Mouse (Mus musculus) spleen, postnatal 4 days (tissue): ENCODE results near the gene Pfdn6.
"Not testable (repeated sequence)": the region's sequence is repeated elsewhere in the genome, so short reads cannot be mapped to it uniquely, and the experiment has no call there.

Source experiments
- DNase-seq, 2 experiments: peaks; one replicate each; pipeline ENCODE4 v3.0.0; 2022; ENCODE audit warnings: low spot score in 2 of 2

The Pfdn6 gene

DNA sequence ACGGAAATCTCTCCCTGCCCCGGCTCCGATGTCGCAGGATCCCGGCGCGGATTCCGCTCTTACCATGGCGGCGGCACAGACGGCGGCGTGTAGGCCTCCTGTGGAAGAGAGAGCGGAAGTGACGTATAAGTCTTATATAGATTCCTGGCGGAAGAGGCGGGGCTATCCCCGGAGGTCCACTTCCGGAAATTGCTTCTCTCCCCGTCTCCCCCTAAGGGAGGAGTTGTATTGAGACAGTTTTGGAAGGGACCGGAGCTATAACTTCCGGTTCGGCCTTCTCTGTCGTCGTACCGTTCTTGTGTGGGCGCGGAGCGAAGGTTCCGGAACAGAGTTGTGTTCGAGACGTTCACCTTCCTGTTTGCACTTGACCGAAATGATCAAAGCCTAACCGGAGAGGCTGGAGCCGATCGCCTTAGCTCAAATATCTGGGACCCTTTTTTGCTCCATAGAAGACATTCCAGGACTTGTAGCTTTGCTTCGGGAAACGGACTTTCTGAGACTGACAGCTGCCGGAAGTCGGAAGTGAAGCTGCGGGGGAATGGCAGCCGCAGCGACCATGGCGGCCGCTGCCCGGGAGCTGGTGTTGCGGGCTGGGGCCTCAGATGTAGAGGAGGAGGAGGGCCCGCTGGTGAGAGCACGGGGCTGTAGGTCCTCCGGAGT, 15.5 kb upstream of the Pfdn6 start, which contains the start of the genes Vps52 and Rps18:
Gene Vps52, plus strand, starts transcription at position 258 of the 660 bp plus-strand sequence.
Gene Rps18, minus strand, starts transcription at position 447 of the 660 bp plus-strand sequence.
- peak; percentile 96 to 97 for DNase-seq

DNA sequence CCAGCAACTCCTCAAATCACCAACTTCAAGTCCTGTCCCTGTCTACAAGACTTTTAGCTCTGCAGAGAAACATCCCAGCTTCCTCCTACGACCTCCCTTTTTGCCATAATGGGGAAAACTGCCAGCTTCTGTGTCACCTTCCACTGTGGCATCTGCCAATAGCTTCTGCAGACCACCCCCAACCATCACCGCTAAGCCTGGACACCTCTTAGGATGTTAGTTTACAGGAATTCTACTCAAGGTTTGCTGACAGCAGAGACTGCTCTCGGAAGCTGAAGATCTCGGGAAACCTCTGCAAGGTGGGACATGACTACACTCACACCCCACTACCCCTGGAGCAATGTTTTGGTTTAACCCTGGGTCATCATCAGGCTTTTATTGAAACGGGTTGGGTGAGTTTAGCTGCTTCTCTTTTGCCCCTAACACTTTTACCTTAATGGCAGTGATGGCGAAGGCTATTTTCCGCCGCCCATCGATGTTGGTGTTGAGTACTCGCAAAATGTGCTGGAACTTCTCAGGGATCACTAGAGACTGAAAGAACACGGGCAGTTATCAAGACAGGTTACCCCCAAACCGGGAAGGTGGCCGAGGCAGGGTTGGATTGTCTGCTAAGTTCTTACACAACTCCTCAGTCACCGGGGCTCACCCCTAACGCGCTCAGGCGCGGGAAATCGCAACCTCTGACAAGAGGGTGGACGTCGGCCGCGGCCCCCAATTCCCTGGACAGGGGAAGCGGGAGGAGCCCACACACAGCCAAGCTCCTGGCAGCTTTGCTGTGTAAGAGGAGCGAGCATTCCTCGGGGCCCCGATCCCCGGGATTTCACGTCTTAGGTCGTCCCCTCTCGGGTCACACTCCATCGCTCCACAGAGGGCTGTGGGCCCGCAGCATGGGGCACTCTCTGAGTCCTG, 14.8 kb upstream of the Pfdn6 start:
- DNase-seq, result peak; percentile 53 to 83

DNA sequence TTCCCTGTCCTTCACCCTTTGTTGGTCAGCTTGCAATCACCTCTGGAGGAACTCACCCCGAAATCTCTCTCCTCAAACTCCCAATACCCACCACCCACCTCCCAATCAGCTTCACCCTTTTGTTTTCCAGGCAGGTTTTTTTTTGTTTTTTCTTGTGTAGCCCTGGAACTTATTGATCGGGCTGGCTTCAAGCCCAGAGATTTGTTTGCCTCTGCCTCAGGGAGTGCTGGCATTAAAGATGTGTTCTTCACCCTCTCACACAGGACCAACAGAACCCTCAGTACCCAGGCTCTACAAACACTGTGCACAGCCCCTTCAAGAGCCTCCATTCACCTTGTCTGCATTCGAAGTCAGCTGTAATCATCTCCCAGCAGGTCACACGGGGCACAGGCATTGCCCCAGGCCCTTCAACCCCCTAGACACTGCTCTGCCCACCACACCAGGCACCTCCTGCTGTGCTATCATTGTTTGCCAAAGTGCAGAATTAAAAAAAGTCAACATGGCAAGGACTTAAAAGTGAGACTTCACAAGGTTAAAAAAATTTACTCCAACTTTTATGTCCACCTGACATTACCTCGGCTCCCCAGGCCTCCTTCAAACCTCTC, 13.9 kb upstream of the Pfdn6 start:
- DNase-seq, result no peak

DNA sequence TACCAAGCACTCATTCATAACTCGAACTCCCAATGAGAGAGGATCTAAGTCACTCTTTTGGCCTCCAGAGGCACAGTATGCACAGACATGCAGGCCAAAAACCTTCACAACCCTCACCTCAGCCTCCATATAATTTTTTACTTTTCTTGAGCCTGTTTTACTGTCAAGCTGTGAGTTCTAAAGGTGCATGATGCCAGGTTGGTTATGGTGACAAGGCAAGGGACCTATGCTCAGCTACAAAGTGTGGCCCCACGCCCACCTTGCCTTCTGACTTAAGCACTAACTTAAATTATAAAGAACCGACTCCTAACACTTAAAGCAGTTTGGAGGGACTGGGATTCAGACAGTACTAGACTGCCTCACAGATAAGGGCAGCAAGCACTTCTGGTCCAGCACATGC, 13.2 kb upstream of the Pfdn6 start:
- no peak for DNase-seq

DNA sequence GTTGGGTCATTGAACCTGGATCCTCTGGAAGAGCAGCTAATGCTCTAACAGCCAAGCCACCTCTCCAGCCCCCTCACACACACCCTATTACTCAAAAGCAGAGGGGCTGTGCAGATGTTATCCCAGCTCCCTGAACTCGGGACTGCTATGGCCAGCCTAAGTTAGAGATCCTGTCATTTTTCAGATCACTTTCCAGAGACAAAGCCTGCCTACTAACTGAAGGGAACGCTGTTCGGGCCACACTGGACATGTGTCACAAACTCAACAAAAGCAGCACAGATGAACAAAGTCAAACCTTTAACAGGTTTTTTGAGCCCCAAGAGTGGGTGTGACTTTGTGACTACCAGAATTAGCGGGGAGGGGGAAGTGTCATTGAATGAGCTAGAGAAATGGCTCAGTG, 12.7 kb upstream of the Pfdn6 start:
- DNase-seq, result no peak

DNA sequence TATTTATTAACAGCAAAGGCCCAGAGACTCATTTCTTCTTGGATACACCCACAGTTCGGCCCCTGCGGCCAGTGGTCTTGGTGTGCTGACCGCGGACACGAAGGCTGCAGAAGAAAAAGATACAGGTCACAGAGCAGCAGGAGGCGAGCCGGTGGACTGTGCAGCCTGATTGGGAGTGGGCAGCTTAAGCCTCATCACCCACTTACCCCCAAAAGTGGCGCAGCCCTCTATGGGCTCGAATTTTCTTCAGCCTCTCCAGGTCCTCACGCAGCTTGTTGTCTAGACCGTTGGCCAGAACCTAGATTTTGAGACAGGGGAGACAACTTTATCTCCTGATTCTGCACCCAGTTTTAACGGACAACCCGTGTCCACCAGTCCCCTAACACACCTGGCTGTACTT, 11.9 kb upstream of the Pfdn6 start:
- DNase-seq, result not testable (repeated sequence)

DNA sequence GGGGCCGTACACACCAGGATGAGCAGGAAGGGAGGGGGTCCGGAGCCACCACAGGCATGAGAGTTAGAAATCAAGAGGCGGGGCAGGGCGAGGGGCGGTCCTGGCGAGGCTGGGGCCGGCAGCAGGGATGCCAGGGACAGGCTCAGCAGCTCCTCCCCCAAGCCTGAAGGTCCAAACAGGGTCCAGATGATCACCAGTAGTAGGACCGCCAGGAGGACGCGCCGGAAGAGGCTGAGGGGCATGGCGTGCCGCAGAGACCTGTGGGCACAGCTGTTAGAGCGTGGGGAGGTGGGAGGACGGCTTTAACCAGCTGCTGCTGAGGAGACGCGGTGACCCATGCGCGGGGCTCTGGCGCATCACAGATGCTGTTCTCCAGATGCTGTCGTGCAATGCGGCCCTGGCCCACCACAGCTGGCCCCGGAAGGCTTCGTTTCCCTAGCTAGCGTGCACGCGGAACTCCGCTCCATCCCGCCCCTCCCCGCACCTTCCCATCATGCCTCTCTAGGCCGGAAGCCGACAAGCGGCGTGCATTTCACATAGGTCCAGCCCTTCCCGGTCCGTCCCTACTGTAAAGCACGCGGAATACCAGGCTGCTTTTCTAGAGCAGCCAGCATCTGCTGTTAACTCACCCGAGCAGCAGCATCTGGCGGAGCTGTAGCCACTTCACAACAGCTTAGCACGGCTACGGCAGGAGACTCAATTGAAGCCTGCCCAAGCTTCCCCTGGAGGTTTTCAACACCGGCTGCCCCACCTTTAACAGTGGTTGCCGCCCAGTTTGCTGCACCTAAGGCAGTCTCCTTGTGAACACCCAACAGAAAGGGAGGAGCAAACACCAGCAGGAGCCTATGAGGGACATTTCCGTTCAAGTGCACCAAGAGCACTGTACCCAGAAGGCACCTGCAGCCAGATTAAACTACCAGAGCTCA, 11.1 kb upstream of the Pfdn6 start, which contains the start of gene B3galt4:
Gene B3galt4, minus strand, starts transcription at position 468 of the 926 bp plus-strand sequence.
- peak; percentile 77 to 90 for DNase-seq

DNA sequence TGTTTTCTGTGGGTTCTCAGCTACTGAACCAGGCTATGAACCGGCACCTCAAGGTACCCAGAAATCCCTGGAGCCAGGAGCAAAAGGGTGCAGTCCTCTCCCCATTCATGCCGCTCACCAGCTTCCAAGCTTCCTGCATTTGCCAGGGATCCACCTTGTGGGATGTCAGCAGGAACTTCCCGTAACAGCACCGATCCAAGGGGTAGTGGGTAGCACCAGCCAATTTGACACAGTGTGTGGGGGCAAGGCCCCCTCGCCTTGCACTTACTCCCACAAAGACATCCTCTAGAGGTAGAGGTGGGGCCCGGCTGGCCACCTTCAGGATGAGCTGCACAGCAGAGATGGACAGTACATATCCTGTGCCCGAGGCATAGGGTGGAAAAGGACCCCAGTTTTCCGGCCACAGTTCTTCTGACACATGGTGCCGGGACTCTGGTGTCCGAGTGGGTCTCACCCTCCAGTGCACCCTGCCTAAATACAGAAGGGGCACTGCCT, 10.0 kb upstream of the Pfdn6 start:
- DNase-seq, result peak in 1 of 2 experiments; percentile 61

DNA sequence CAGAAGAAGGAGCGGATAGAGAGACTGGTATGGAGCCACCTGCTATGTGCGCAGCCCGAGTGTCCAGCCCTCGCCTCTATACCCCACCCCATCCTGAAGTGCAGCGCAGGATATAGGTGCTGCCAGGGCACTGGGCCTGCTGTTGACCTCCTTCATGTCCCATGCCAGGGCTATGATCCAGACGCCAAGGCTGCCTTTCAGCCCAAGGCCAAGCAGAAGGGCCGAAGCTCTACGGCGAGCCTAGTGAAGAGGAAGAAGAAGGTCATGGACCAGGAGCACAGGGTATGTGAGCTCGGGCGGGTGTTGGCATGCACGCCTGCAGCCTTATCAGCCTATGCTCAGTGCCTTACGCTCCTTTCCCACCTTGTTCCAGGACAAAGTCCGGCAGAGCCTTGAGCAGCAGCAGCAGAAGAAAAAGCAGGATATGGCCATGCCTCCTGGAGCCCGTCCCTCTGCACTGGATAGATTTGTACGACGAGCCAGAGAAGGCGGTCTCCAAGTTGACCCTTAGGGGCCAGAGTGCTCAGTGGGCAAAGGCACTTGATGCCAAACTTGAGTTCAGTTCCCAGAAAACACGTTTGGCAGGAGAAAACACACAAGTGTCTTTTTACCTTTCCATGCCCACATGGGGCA, 8.9 kb upstream of the Pfdn6 start:
- no peak for DNase-seq

DNA sequence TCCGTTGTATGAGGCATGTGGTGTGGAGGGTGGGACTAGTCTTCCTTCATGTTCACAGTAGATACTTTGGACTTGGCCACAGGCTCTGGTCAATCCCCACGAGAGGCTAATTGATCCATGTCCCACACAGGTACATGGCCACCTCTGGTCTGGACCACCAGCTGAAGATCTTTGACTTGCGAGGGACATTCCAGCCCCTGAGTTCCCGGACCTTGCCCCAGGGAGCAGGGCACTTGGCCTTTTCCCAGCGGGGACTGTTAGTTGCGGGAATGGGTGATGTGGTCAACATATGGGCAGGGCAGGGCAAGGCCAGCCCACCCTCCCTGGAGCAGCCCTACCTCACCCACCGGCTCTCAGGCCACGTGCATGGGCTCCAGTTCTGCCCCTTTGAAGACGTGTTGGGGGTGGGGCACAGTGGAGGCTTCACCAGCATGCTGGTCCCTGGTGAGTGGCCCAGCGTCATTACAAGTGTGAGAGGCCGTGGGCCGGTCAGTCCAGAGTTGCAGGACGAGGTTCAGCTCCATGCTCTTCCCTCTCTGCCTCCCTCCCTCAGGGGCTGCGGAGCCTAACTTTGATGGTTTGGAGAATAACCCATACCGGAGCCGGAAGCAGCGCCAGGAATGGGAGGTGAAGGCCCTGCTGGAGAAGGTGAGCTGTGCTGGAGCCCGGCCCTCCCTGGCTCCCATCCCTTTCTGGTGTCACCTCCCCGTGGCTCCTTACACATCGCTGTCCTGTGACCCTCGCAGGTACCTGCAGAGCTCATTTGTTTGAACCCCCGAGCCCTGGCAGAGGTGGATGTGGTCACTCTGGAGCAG, 8.2 kb upstream of the Pfdn6 start:
- DNase-seq, result no peak

DNA sequence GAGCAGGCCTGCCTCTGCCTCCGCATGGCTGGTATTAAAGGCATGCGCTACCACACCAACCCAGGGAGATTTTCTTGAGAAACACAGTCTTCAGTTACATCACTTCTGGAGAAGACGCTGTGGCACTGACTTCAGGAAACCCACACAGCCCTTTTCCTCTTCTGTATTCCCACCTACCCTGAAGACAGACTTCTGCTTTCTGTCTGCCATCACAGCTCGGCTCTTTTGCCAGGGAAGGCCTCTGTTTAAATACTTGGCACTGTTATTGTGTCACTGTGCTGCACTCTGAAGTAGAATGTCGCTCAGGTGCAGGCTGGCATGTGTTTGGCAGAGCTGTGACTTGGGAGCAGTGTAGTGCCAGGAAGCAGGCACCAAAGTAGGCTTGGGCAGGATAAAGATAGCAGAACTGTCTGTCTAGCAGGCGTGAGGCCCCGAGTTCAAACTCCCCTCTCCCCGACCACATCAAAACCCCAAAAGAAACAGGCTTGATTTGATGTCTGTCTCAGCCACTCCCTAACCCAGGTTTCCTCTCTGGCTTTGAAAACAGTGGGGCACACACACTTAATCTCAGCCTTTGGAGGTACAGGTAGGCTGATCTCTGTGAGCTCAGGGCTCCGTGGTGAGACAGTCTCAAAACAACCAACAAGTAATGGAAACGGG, 7.4 kb upstream of the Pfdn6 start:
- no peak for DNase-seq

DNA sequence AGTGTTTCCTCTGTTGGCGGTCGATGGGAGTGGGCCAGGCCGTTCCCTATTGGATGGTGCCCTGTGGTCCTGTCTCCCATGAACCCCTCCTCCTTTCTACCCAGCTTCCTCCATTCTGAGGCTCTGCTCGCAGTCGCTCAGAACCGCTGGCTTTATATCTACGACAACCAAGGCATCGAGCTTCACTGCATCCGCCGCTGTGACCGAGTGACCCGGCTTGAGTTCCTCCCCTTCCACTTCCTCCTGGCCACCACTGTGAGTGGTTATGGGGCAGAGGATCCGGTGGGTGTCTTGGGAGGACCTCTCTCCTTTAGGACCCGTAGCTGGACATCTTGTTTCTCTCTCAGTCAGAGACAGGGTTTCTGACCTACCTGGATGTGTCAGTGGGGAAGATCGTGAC, 3.3 kb upstream of the Pfdn6 start:
- no peak for DNase-seq

DNA sequence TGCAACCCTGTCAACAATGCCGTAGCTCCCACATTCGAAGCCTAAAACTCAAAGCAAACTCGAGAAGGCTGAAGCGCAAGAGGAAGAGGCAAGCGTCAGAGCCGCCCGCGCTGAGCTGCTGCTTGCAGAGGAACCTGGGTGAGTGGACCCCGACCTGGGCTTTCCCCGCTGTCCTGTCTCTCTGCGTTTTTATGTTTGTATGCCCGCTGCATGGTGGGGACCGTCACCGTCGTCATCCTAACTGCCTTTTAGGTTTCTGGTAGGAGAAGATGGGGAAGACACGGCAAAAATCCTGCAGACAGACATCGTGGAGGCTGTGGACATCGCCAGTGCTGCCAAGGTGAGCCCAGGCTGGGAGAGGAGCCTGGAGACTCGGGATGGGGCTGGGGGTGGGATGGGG, 1.2 kb upstream of the Pfdn6 start:
- DNase-seq, result peak in 1 of 2 experiments; percentile 63

DNA sequence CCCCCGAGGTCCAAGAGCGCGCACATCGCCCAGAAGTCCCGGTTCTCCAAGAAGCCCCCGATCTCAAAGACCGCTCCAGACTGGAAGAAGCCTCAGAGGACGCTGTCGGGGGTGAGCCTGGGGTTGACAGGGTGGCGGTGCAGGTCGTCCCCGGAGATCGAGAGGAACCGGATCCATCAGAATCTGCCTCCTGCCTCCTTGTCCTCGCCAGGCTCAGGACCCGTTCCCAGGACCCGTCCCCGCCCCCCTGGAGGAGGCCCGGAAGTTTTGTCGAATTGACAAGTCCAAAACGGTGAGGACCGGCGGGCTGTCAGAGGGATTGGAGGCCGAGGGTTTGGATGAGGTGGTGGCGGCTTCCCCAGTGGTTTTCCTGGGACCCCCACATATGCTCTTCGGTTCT, 838 bp upstream of the Pfdn6 start:
- peak in 1 of 2 experiments; percentile 75 for DNase-seq

DNA sequence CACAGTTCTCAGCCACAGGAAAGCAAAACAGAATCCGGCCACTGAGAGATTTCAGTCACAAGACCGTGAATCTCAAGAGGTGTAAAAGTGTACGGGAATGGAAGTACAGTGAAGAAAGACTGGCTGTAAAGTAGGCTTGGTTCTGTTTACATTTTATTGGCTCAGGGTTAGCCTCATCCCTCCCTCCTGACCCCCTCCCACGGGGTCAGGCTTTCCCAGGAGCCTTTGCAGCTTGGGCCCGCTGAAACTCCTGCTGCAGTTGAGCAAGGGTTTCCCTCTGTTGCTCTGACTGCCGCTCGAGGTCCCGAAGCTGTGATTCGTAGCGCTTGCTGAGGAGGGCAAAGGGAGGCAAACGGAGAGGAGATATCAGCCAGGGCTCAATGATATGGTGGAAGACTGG, 1.4 kb downstream of the Pfdn6 start:
- no peak for DNase-seq

DNA sequence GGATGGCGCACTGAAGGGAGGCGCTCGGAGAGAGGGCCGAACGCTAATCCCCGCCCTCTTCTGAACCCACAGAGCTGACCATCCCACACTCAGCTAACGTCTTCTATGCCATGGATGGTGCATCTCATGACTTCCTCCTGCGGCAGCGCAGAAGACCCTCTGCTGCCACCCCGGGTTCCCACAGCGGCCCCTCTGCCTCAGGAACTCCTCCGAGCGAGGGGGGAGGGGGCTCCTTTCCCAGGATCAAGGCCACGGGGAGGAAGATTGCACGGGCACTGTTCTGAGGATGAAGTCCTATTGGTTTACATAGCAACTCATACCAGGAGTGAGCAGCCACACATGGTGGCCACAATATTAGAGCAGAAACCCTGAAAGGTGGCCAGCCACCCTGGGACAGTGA, 3.1 kb downstream of the Pfdn6 start:
- no peak for DNase-seq

DNA sequence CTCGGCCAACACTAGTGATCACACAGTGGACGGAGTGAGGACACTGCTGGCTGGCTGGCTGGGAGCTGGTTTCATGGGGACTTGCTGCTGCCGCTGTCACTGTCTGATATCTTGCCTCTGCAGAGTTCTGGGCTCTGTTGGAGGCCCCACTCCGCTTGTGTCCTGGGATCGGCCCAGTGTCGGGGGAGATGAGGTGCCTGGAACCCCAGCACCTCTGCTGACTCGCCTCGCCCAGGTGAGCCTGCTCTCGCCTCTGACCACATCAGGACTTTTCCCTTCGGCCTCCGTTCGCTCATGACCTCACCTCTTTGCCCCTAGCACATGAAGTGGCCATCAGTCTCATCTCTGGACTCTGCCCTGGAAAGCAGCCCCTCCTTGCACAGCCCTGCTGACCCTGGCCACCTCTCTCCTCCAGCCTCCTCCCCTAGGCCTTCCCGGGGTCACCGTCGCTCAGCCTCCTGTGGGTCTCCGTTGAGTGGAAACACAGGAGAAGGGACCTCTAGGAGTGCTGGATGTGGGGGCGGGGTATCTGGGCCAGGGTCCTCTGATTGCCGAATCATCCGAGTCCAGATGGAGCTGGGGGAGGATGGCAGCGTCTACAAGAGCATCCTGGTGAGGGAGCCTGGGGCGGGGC, 4.6 kb downstream of the Pfdn6 start:
- peak in 1 of 2 experiments; percentile 64 for DNase-seq

DNA sequence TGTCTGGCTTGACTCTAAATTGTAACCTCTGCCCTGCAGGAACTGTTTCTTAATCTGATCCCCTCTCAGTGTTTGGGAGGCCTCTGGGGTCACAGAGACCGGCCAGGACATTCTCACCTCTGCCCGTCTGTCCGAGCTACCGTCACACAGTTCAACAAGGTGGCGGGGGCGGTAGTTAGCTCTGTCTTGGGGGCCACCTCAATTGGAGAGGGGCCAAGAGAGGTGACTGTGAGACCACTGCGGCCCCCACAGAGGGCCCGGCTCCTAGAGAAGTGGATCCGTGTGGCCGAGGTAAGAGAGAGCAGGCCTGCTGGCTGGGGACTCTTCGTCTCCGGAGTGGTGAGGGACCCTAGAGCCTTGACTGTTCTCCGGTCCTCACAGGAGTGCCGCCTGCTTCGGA, 7.2 kb downstream of the Pfdn6 start:
- DNase-seq, result peak in 1 of 2 experiments; percentile 60

DNA sequence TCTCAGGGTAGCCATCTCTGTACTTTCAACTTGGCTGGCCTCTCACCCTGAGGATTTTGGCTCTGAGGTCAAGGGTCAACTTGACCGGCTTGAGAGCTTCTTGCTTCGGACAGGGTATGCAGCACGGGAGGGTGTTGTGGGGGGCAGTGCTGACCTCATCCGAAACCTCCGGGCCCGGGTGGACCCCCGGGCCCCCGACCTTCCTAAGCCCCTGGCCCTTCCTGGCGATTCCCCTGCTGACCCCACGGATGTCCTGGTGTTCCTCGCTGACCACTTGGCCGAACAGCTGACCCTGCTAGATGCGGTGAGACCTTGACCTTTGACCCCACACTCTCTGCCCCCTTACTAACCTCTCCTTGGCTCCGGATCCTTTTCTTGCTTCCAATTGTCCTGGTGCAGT, 7.7 kb downstream of the Pfdn6 start:
- peak in 1 of 2 experiments; percentile 63 for DNase-seq
